Mouse (Mus musculus): ENCODE results near the gene Psma7.

GRCm38 (mm10) chr2:180033956-180034355, 8.3 kb downstream of the Psma7 start:
- TF ChIP-seq POLR2A (IDR thresholded peaks at IDR 0.05; ENCODE audit: borderline replicate concordance, extremely low read depth, low read depth, low read length) (no peak), CTCF (IDR thresholded peaks at IDR 0.05; ENCODE audit: insufficient read depth, low read length) (no peak)

All from lung, adult 2 months (tissue).